Mouse (Mus musculus) stomach, embryonic 15.5 days (tissue): ENCODE measurements at regions not wholly inside any gene's neighbourhood (a gene's known extent, or its start where the extent isn't known, plus 50 kb on each side); places are given as distances from the start of the nearest gene placed in this dataset.

Experiments
- ATAC-seq: fragments of 200-750 bp; cut with Nextera tagmentation; 2 replicates; pipeline ENCODE4 v1.8.0; 2017; ENCODE audit warnings: low read depth, moderate number of reproducible peaks, moderate TSS enrichment; ENCODE audit not compliant: insufficient read depth, low FRiP score
- H3K27ac ChIP-seq: fragments of 300-500 bp; sonication (generic); 2 replicates; pipeline ENCODE4 v1.5.1; 2015; ENCODE audit warnings: mild to moderate bottlenecking, inconsistent platforms
- H3K27me3 ChIP-seq: fragments of 300-500 bp; sonication (generic); replicated peaks from 2 replicates; pipeline ENCODE4 v1.6.1; 2015; ENCODE audit warnings: inconsistent platforms
- H3K36me3 ChIP-seq: fragments of 300-500 bp; sonication (generic); 2 replicates; pipeline ENCODE4 v1.6.1; 2015; ENCODE audit warnings: inconsistent platforms
- H3K4me1 ChIP-seq: fragments of 300-500 bp; sonication (generic); 2 replicates; pipeline ENCODE4 v1.6.1; 2015; ENCODE audit warnings: inconsistent platforms
- H3K4me2 ChIP-seq: fragments of 300-500 bp; sonication (generic); 2 replicates; pipeline ENCODE4 v1.6.1; 2015; ENCODE audit warnings: mild to moderate bottlenecking, inconsistent platforms
- H3K4me3 ChIP-seq: fragments of 300-500 bp; sonication (generic); replicated peaks from 2 replicates; pipeline ENCODE4 v1.5.1; 2015; ENCODE audit warnings: inconsistent platforms
- H3K9ac ChIP-seq: fragments of 300-500 bp; sonication (generic); 2 replicates; pipeline ENCODE4 v1.6.1; 2015; ENCODE audit warnings: inconsistent platforms
- H3K9me3 ChIP-seq: fragments of 300-500 bp; sonication (generic); 2 replicates; pipeline ENCODE4 v1.6.1; 2016; ENCODE audit warnings: inconsistent platforms
- WGBS: fragments of 180-500 bp; shearing (Covaris S2); methylation state at CpG from one replicate; pipeline ENCODE4 v1.1.7; 2015; 5-methylcytosine and 5-hydroxymethylcytosine counted together

DNA sequence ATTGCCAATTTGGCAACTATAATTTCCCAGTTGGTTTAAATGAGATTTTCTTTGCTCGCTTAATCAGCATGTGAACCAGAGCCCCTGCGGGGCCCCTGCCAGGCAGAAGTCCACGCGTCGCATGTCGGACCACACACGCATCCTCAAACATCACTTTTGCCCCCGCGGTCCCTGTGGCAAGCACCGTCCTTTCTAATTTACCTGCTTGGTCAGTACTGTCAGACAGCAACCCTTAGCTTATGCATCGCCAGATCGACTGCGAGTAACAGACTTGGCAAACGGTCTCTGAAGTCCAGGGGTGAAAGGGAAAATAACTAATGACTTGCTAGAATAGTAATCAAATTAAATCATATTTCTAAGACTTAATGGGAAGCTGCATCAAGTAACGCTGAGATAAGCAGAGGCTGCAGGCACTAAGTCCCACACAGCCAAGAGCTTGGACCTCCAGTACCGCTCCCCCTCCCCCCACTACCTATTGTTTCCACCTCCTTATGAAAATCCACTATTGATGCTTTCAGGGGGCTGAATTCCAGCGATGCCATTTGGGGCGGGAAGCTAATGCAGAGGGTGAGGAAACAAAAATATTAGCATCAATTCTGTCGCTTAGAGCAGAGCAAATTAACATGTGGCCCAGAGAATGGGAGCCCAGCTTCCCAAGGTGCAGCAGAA, 142.0 kb upstream of the Cntnap4 start:
- no peak overlapping the region for H3K4me2 ChIP-seq
- no peaks in the 10 kb centered on the region for H3K9me3 ChIP-seq
- no peak overlapping the region for H3K4me3 ChIP-seq
- no peak overlapping the region for H3K9ac ChIP-seq
- ATAC-seq, result no peak
- 58% methylated on average over 19 of the region's 19 CpGs for WGBS
- no peak overlapping the region for H3K27ac ChIP-seq
- no peaks in the 10 kb centered on the region for H3K27me3 ChIP-seq
- H3K4me1 ChIP-seq, result no peaks in the 10 kb centered on the region
- no peaks in the 10 kb centered on the region for H3K36me3 ChIP-seq

- Histone ChIP-seq H3K9ac (no peak overlapping the region), H3K4me3 (no peak overlapping the region), H3K9me3 (no peaks in the 10 kb centered on the region), H3K27me3 (no peaks in the 10 kb centered on the region), H3K4me2 (no peak overlapping the region), H3K27ac (no peak overlapping the region), H3K4me1 (no peaks in the 10 kb centered on the region), H3K36me3 (no peaks in the 10 kb centered on the region)
- ATAC-seq, result no peak
- WGBS, result 80% methylated on average over 5 of the region's 5 CpGs
Measured at GRCm38 (mm10) chr8:112411968-112412367, 157.9 kb upstream of the Cntnap4 start.

GRCm38 (mm10) chr8:112411213-112411612, 158.6 kb upstream of the Cntnap4 start:
- Histone ChIP-seq H3K9ac (no peak overlapping the region), H3K27ac (no peak overlapping the region), H3K36me3 (no peaks in the 10 kb centered on the region), H3K4me1 (no peaks in the 10 kb centered on the region), H3K27me3 (no peaks in the 10 kb centered on the region), H3K4me3 (no peak overlapping the region), H3K4me2 (no peak overlapping the region), H3K9me3 (no peaks in the 10 kb centered on the region)
- 19% methylated on average over 6 of the region's 6 CpGs for WGBS
- ATAC-seq, result no peak

DNA sequence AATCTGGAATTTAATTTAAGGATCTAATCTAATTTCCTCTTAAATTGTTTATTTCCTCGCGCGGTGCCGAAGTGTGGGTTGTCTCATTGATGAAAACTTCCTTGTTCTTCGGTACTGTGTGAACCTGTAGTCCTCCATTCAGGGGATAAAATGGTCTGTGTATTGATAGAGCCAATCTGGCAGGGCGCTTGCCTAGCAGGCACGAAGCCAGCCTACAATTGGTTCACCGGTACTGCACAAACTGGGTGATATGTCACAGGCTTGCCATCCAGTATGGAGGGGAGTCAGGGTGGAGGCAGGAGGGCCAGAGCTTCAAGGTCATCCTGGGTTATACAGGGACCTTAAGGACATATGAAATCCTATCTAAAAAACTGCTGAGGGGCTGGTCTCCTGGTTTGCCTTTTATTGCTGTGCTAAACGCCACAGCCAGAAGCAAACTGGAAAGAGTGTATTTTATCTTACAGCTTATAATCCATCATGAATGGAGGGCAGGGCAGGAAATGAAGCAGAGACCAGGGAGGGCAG, 161.6 kb upstream of the Cntnap4 start:
- H3K4me3 ChIP-seq, result no peak overlapping the region

DNA sequence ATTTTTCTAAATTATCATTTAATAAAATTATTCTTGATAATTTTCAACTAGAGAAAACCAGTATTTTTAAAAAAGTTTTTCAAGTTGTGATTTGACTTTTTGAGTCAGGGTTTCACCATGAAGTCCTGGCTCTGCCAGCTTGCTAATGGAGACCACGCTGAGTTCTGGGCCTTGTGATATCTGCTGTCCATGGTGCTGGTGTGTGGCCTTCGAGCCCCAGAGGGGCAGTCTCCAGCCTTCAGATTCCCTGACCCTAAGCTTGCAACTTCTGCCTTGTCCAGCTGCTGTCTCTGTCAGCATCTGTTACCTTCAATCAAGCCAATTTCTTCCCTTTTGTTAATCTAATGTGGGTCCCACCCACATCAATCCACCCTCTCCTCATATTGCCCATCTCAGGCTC, 165.8 kb upstream of the Cntnap4 start:
- WGBS, result 4% methylated on average over 2 of the region's 2 CpGs
- H3K4me1 ChIP-seq, result no peaks in the 10 kb centered on the region
- no peak overlapping the region for H3K4me2 ChIP-seq
- no peak overlapping the region for H3K4me3 ChIP-seq
- H3K36me3 ChIP-seq, result no peaks in the 10 kb centered on the region
- no peaks in the 10 kb centered on the region for H3K27me3 ChIP-seq
- no peak for ATAC-seq
- no peaks in the 10 kb centered on the region for H3K9me3 ChIP-seq
- H3K27ac ChIP-seq, result no peak overlapping the region
- no peak overlapping the region for H3K9ac ChIP-seq

More for the DNA sequence above, 161.6 kb upstream of the Cntnap4 start:
- H3K4me1 ChIP-seq, result no peaks in the 10 kb centered on the region
- H3K9me3 ChIP-seq, result no peaks in the 10 kb centered on the region
- no peaks in the 10 kb centered on the region for H3K27me3 ChIP-seq
- 78% methylated on average over 9 of the region's 9 CpGs for WGBS
- no peak overlapping the region for H3K9ac ChIP-seq
- ATAC-seq, result no peak
- H3K4me2 ChIP-seq, result no peak overlapping the region
- no peak overlapping the region for H3K27ac ChIP-seq
- no peaks in the 10 kb centered on the region for H3K36me3 ChIP-seq

DNA sequence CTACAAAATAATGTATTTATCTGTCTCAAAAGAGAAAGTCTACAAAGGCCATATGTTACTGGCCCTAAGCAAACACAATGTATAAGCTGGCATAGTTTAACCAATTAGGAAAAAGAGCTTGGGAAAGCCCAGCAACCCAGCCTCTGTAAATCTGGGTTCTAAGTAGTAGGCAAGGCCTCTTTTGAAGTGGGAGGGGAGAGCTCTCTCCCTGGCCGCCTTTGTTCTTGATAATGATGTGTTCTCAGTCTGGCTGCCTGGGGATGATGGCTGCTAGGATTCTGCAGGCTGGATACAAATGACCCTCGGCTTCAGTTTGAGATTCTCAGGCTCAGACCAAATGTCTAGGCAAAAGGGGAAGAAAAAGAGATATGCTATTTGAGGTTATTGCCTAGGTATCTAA, 172.4 kb upstream of the Cntnap4 start:
- ATAC-seq, result no peak
- Histone ChIP-seq H3K4me1 (no peaks in the 10 kb centered on the region), H3K9ac (no peak overlapping the region), H3K4me2 (no peak overlapping the region), H3K9me3 (no peaks in the 10 kb centered on the region), H3K36me3 (no peaks in the 10 kb centered on the region), H3K4me3 (no peak overlapping the region), H3K27ac (no peak overlapping the region), H3K27me3 (no peaks in the 10 kb centered on the region)
- 42% methylated on average over 2 of the region's 2 CpGs for WGBS

DNA sequence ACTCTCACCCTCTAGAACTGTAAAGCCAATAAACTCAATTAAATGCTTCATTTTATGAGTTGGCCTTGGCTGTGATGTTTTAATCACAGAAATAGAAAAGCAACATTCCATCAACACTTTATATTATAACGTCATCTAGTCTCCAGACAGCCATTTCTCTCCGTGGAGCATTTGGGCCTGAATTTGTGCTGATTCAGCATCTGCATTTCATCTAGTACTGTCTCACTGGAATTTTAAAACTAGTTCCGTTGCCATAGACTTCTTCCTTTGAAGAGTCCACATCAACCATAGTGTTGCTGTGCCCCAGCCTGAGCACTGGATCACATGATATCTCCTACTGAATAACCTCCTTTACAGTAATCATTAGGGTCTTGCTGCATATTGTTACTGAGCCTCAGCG, 179.7 kb upstream of the Cntnap4 start:
- H3K9ac ChIP-seq, result no peak overlapping the region
- H3K4me3 ChIP-seq, result no peak overlapping the region
- no peaks in the 10 kb centered on the region for H3K27me3 ChIP-seq
- no peak overlapping the region for H3K4me2 ChIP-seq
- no peak overlapping the region for H3K27ac ChIP-seq
- WGBS, result 81% methylated on average over 4 of the region's 4 CpGs
- ATAC-seq, result no peak
- H3K9me3 ChIP-seq, result no peaks in the 10 kb centered on the region
- no peaks in the 10 kb centered on the region for H3K4me1 ChIP-seq
- H3K36me3 ChIP-seq, result no peaks in the 10 kb centered on the region

GRCm38 (mm10) chr8:112348323-112348722, 221.5 kb upstream of the Cntnap4 start:
- no peaks in the 10 kb centered on the region for H3K36me3 ChIP-seq
- 27% methylated on average over 5 of the region's 5 CpGs for WGBS

GRCm38 (mm10) chr8:112333171-112333570, 236.7 kb upstream of the Cntnap4 start:
- H3K4me3 ChIP-seq, result no peak overlapping the region
- no peak for ATAC-seq

More at GRCm38 (mm10) chr8:112348323-112348722, 221.5 kb upstream of the Cntnap4 start:
- ATAC-seq, result no peak
- no peaks in the 10 kb centered on the region for H3K9me3 ChIP-seq
- H3K27ac ChIP-seq, result no peak overlapping the region
- H3K4me2 ChIP-seq, result no peak overlapping the region
- no peaks in the 10 kb centered on the region for H3K4me1 ChIP-seq
- H3K4me3 ChIP-seq, result no peak overlapping the region
- H3K9ac ChIP-seq, result no peak overlapping the region
- H3K27me3 ChIP-seq, result no peaks in the 10 kb centered on the region

GRCm38 (mm10) chr8:112332021-112332420, 237.8 kb upstream of the Cntnap4 start:
- H3K36me3 ChIP-seq, result no peaks in the 10 kb centered on the region
- H3K27me3 ChIP-seq, result no peaks in the 10 kb centered on the region
- no peak overlapping the region for H3K4me3 ChIP-seq
- H3K9ac ChIP-seq, result no peak overlapping the region
- no peak overlapping the region for H3K27ac ChIP-seq
- no peaks in the 10 kb centered on the region for H3K9me3 ChIP-seq
- ATAC-seq, result no peak
- no peak overlapping the region for H3K4me2 ChIP-seq
- 77% methylated on average over 10 of the region's 10 CpGs for WGBS
- H3K4me1 ChIP-seq, result no peaks in the 10 kb centered on the region

More at GRCm38 (mm10) chr8:112333171-112333570, 236.7 kb upstream of the Cntnap4 start:
- Histone ChIP-seq H3K4me2 (no peak overlapping the region), H3K9me3 (no peaks in the 10 kb centered on the region), H3K27me3 (no peaks in the 10 kb centered on the region), H3K36me3 (no peaks in the 10 kb centered on the region), H3K4me1 (no peaks in the 10 kb centered on the region), H3K9ac (no peak overlapping the region), H3K27ac (no peak overlapping the region)
- 52% methylated on average over 11 of the region's 11 CpGs for WGBS

GRCm38 (mm10) chr8:112309816-112310215, 260.0 kb upstream of the Cntnap4 start:
- no peak overlapping the region for H3K27ac ChIP-seq
- H3K27me3 ChIP-seq, result no peaks in the 10 kb centered on the region
- ATAC-seq, result no peak
- no peaks in the 10 kb centered on the region for H3K4me1 ChIP-seq
- H3K36me3 ChIP-seq, result no peaks in the 10 kb centered on the region
- no peaks in the 10 kb centered on the region for H3K9me3 ChIP-seq
- H3K9ac ChIP-seq, result no peak overlapping the region
- 42% methylated on average over 3 of the region's 3 CpGs for WGBS
- no peak overlapping the region for H3K4me3 ChIP-seq
- no peak overlapping the region for H3K4me2 ChIP-seq

DNA sequence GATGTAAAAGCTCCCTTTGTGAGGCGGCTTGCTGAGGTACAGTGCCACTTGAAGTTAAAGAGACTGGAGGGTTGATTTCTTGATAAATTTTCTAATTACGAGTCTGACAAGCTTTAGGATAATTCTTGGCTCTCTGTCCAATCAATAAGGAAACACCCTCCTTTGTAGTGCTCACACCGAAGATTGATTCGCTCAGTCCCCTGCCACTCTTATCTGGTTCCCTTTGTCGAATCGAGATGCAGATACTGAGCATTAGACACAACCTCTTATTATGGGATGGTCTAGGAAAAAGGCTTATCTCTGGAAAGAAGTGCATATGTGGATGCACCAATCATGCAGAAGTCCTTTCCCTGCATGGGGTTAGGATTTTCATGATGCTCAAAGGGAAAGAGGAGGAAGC, 261.5 kb upstream of the Cntnap4 start:
- no peak overlapping the region for H3K4me2 ChIP-seq
- H3K27me3 ChIP-seq, result no peaks in the 10 kb centered on the region
- no peaks in the 10 kb centered on the region for H3K36me3 ChIP-seq
- WGBS, result 73% methylated on average over 6 of the region's 6 CpGs
- no peak overlapping the region for H3K9ac ChIP-seq
- H3K4me3 ChIP-seq, result no peak overlapping the region
- ATAC-seq, result no peak
- no peaks in the 10 kb centered on the region for H3K4me1 ChIP-seq
- no peaks in the 10 kb centered on the region for H3K9me3 ChIP-seq
- no peak overlapping the region for H3K27ac ChIP-seq

DNA sequence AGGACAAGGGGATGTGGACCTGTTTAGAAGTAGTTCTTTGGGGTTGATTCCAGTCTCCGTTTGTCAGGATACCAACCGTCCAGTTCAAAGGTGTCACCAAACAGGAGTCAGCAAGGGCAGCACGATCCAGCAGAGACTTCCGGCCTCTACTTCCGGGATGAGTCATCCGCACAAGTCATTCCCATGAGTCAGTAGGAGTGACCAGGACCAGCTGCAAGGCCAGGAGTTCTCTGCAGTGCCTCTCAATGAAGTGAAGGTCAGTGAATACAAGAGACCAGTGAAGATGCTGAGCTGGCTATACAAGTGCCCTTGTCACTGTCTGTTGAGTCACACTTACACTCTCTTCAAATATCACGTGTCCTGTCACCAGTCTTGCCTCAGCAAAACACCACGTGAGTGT, 272.8 kb upstream of the Cntnap4 start:
- Histone ChIP-seq H3K27me3 (no peaks in the 10 kb centered on the region), H3K9me3 (no peaks in the 10 kb centered on the region), H3K9ac (no peak overlapping the region), H3K36me3 (no peaks in the 10 kb centered on the region), H3K27ac (no peak overlapping the region), H3K4me1 (no peaks in the 10 kb centered on the region), H3K4me3 (no peak overlapping the region), H3K4me2 (no peak overlapping the region)
- ATAC-seq, result no peak
- WGBS, result 72% methylated on average over 8 of the region's 8 CpGs
